In the genomic region with DNA sequence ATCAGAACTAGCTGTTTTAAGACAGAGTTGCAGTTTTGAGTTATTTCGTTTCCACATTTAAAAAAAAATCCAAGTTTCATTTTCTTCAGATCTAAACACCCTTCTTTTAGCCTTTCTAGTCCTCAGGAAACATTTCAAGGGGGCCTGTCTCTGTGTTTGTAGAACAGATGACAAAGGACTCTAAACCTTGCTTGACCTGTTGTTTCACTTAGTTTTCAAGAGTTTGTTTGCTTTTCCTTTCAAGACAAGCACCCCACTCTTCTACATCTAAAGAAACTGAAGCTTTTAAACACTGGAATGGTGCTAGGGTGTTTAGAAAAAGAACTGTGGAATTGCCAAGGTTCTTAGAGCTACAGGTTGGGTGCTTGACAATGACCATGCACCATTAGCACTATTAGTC, we compare ENCODE assay signal across 18 mouse cellular contexts.
A peak's percentile ranks its signal among the peaks of the same experiment; 100 is the strongest.
DNase-seq lines count a peak whose midpoint lies in the region; ATAC-seq and TF ChIP-seq lines count a peak whose summit lies in the region.
"Had no signal": no experiment of that assay in that cellular context is flagged by ENCODE, and none has a peak within 500 bp of the region (broad histone marks: within the 10 kb centered on the region; RNA-seq: fewer than 3 reads in every experiment).

No protein-coding gene starts in this region.

- DNase-seq in lung, postnatal 0 days (ENCODE audit: low spot score): peak; percentile 12
- no peak for DNase-seq in lung, adult 2 months
- peak; percentile 71 for DNase-seq in lung, postnatal 25 days (ENCODE audit: low spot score)
- DNase-seq in lung, postnatal 36 days: peak; percentile 61
- DNase-seq in cerebellum, adult 11-12 months: no peak
- DNase-seq: adrenal gland, adult 2 months; adrenal gland, postnatal 10 days; adrenal gland, postnatal 25 days; cerebellum, adult 11 months; cerebellum, adult 2 months; cerebellum, adult 9-10 months; cerebellum, postnatal 10 days; cerebellum, postnatal 25 days; forebrain, postnatal 0 days had no signal

- no peak overlapping the region for H3K4me3 ChIP-seq in lung, postnatal 0 days (ENCODE audit: low read depth, low read length)
- H3K4me3 ChIP-seq in lung, adult 2 months (replicated peaks; ENCODE audit: extremely low read depth, low read depth, low read length): no peak overlapping the region
- H3K4me3 ChIP-seq: embryonic facial prominence, embryonic 10.5 days; embryonic facial prominence, embryonic 12.5 days; forebrain, embryonic 13.5 days; forebrain, embryonic 15.5 days had no signal

- no peak for TF ChIP-seq CTCF in lung, postnatal 0 days (IDR thresholded peaks at IDR 0.05)
- no peak for TF ChIP-seq CTCF in lung, adult 2 months (IDR thresholded peaks at IDR 0.05; ENCODE audit: insufficient read depth, low read length)

- no peaks in the 10 kb centered on the region for H3K9me3 ChIP-seq in lung, postnatal 0 days (ENCODE audit: low read length)
- H3K9me3 ChIP-seq: embryonic facial prominence, embryonic 10.5 days; embryonic facial prominence, embryonic 12.5 days; forebrain, embryonic 13.5 days had no signal

- no peak overlapping the region for H3K4me2 ChIP-seq in lung, postnatal 0 days (replicated peaks; ENCODE audit: low read depth, low read length)
- H3K4me2 ChIP-seq: embryonic facial prominence, embryonic 12.5 days; forebrain, embryonic 13.5 days; forebrain, embryonic 15.5 days had no signal

- no peaks in the 10 kb centered on the region for H3K36me3 ChIP-seq in lung, postnatal 0 days (ENCODE audit: insufficient read depth, low read length)
- H3K36me3 ChIP-seq: embryonic facial prominence, embryonic 10.5 days; embryonic facial prominence, embryonic 12.5 days; forebrain, embryonic 15.5 days had no signal

- no peak for TF ChIP-seq POLR2A in lung, adult 2 months (IDR thresholded peaks at IDR 0.05; ENCODE audit: borderline replicate concordance, extremely low read depth, low read depth, low read length)

- no peak overlapping the region for H3K27ac ChIP-seq in lung, postnatal 0 days (ENCODE audit: low read length)
- H3K27ac ChIP-seq: embryonic facial prominence, embryonic 10.5 days; embryonic facial prominence, embryonic 12.5 days; forebrain, embryonic 13.5 days; forebrain, embryonic 15.5 days had no signal

- TF ChIP-seq EP300 in lung, postnatal 0 days (IDR thresholded peaks at IDR 0.05): no peak

- 17% methylated on average over 1 of the region's 1 CpGs for WGBS in lung, postnatal 0 days
- WGBS in lung, adult 2 months: 28% methylated on average over 1 of the region's 1 CpGs

- no peaks in the 10 kb centered on the region for H3K27me3 ChIP-seq in lung, postnatal 0 days (replicated peaks; ENCODE audit: insufficient read depth, low read length)
- H3K27me3 ChIP-seq: embryonic facial prominence, embryonic 12.5 days; forebrain, embryonic 13.5 days; forebrain, embryonic 15.5 days had no signal

- no peak for ATAC-seq in lung, postnatal 0 days
- ATAC-seq: forebrain, embryonic 13.5 days; forebrain, embryonic 15.5 days; forebrain, postnatal 0 days had no signal

- no peak overlapping the region for H3K9ac ChIP-seq in lung, postnatal 0 days (replicated peaks; ENCODE audit: low read depth)
- H3K9ac ChIP-seq: embryonic facial prominence, embryonic 12.5 days; forebrain, embryonic 13.5 days; forebrain, embryonic 15.5 days; forebrain, postnatal 0 days had no signal

- H3K4me1 ChIP-seq in lung, postnatal 0 days (ENCODE audit: insufficient read depth, low read depth, low read length): no peaks in the 10 kb centered on the region
- H3K4me1 ChIP-seq in lung, adult 2 months (ENCODE audit: control insufficient read depth, insufficient read depth, low read length): no peaks in the 10 kb centered on the region
- H3K4me1 ChIP-seq: embryonic facial prominence, embryonic 12.5 days; forebrain, embryonic 13.5 days; forebrain, embryonic 15.5 days had no signal

Comparison
In these comparisons a context has a peak if more than half of its experiments do, and no peak if none do; other contexts are left out.
1. DNase-seq: peak in lung, postnatal 0 days (single experiment), lung, postnatal 25 days (single experiment) and lung, postnatal 36 days (single experiment); none in lung, adult 2 months (single experiment) and cerebellum, adult 11-12 months (single experiment).